Mouse (Mus musculus): ENCODE measurements around the gene Plcb1.

Plcb1 gene

GRCm38 (mm10) chr2:134838185-134838584 lies 52.3 kb downstream of the Plcb1 start:
- DNase-seq (ENCODE audit: low spot score) = no peak

- DNase-seq (ENCODE audit: low spot score) = no peak
Measured at GRCm38 (mm10) chr2:134838888-134839287, 53.0 kb downstream of the Plcb1 start.

GRCm38 (mm10) chr2:134842883-134843282 lies 57.0 kb downstream of the Plcb1 start:
- no peak for DNase-seq (ENCODE audit: low spot score)

GRCm38 (mm10) chr2:134844391-134845238 lies 58.7 kb downstream of the Plcb1 start:
- DNase-seq (ENCODE audit: low spot score) = no peak

- DNase-seq (ENCODE audit: low spot score) = no peak
Measured at GRCm38 (mm10) chr2:134845239-134845738, 59.4 kb downstream of the Plcb1 start.

GRCm38 (mm10) chr2:134846555-134846954 lies 60.7 kb downstream of the Plcb1 start:
- DNase-seq (ENCODE audit: low spot score) = no peak

GRCm38 (mm10) chr2:134851189-134852171 lies 65.6 kb downstream of the Plcb1 start:
- no peak for DNase-seq (ENCODE audit: low spot score)

- DNase-seq (ENCODE audit: low spot score) = no peak
Measured at GRCm38 (mm10) chr2:134856239-134856638, 70.4 kb downstream of the Plcb1 start.

- DNase-seq (ENCODE audit: low spot score) = no peak
Measured at GRCm38 (mm10) chr2:134856691-134857090, 70.8 kb downstream of the Plcb1 start.

GRCm38 (mm10) chr2:134864985-134865645 lies 79.2 kb downstream of the Plcb1 start:
- peak; percentile 27 for DNase-seq (ENCODE audit: low spot score)

- DNase-seq (ENCODE audit: low spot score) = no peak
Measured at GRCm38 (mm10) chr2:134867381-134867780, 81.5 kb downstream of the Plcb1 start.

GRCm38 (mm10) chr2:134871692-134872489 lies 86.0 kb downstream of the Plcb1 start:
- no peak for DNase-seq (ENCODE audit: low spot score)

GRCm38 (mm10) chr2:134872490-134872781 lies 86.6 kb downstream of the Plcb1 start:
- no peak for DNase-seq (ENCODE audit: low spot score)

GRCm38 (mm10) chr2:134877148-134877547 lies 91.3 kb downstream of the Plcb1 start:
- DNase-seq (ENCODE audit: low spot score) = no peak

GRCm38 (mm10) chr2:134891207-134891606 lies 105.3 kb downstream of the Plcb1 start:
- DNase-seq (ENCODE audit: low spot score) = no peak

GRCm38 (mm10) chr2:134894776-134895175 lies 108.9 kb downstream of the Plcb1 start:
- DNase-seq (ENCODE audit: low spot score) = no peak

GRCm38 (mm10) chr2:134896196-134896595 lies 110.3 kb downstream of the Plcb1 start:
- DNase-seq (ENCODE audit: low spot score) = no peak

GRCm38 (mm10) chr2:134897083-134897482 lies 111.2 kb downstream of the Plcb1 start:
- no peak for DNase-seq (ENCODE audit: low spot score)

- no peak for DNase-seq (ENCODE audit: low spot score)
Measured at GRCm38 (mm10) chr2:134901521-134901920, 115.7 kb downstream of the Plcb1 start.

GRCm38 (mm10) chr2:134910882-134911281 lies 125.0 kb downstream of the Plcb1 start:
- DNase-seq (ENCODE audit: low spot score) = no peak

- no peak for DNase-seq (ENCODE audit: low spot score)
Measured at GRCm38 (mm10) chr2:134911360-134911759, 125.5 kb downstream of the Plcb1 start.

Data from ovary, postnatal 14 days (tissue).